Mouse (Mus musculus) liver, adult 2 months (tissue): ENCODE measurements around the gene Klc4. TPM values are rescaled to one million over a fixed set of nuclear protein-coding genes. Genes with fewer than 3 reads are reported as not detected.

Source experiments
- DNase-seq: peaks from one replicate; pipeline ENCODE4 v3.0.0-alpha.2; 2011; ENCODE audit warnings: low read depth, low spot score; ENCODE audit errors: extremely low read depth
- H3K27ac ChIP-seq: fragments of 200-500 bp; replicated peaks from 2 replicates; pipeline ENCODE4 v1.5.1; 2012; ENCODE audit warnings: low read depth, mild to moderate bottlenecking, control low read depth, inconsistent platforms, low read length; ENCODE audit not compliant: insufficient read depth
- H3K27me3 ChIP-seq: fragments of 200-500 bp; 2 replicates; pipeline ENCODE4 v1.6.1; 2012; ENCODE audit warnings: mild to moderate bottlenecking, moderate library complexity, low read length, inconsistent platforms; ENCODE audit not compliant: control insufficient read depth, insufficient read depth
- H3K36me3 ChIP-seq: fragments of 200-500 bp; 2 replicates; pipeline ENCODE4 v1.6.1; 2012; ENCODE audit warnings: low read length, inconsistent platforms; ENCODE audit not compliant: control insufficient read depth, insufficient read depth
- H3K4me1 ChIP-seq: fragments of 200-500 bp; 2 replicates; pipeline ENCODE4 v1.6.1; 2011; ENCODE audit warnings: low read length; ENCODE audit not compliant: control insufficient read depth, insufficient read depth
- H3K4me3 ChIP-seq: fragments of 200-500 bp; 2 replicates; pipeline ENCODE4 v1.5.1; 2011; ENCODE audit warnings: low read depth, mild to moderate bottlenecking, control low read depth, low read length, moderate library complexity; ENCODE audit not compliant: insufficient read depth
- H3K79me2 ChIP-seq: fragments of 200-500 bp; 2 replicates; pipeline ENCODE4 v1.6.1; 2012; ENCODE audit warnings: inconsistent platforms, mild to moderate bottlenecking, low read length, moderate library complexity; ENCODE audit not compliant: control insufficient read depth, insufficient read depth
- H3K9ac ChIP-seq: fragments of 200-500 bp; 2 replicates; pipeline ENCODE4 v1.6.1; 2012; ENCODE audit warnings: low read depth, mild to moderate bottlenecking, control low read depth, inconsistent platforms, low read length
- CTCF ChIP-seq: fragments of 200-500 bp; IDR thresholded peaks from 2 replicates; pipeline ENCODE4 v1.5.1; 2011; ENCODE audit warnings: low read depth, low read length, control low read depth
- POLR2A ChIP-seq: fragments of 200-500 bp; IDR thresholded peaks from 2 replicates; pipeline ENCODE4 v1.6.1; 2011; ENCODE audit warnings: low read length, control low read depth; ENCODE audit not compliant: insufficient read depth; ENCODE audit errors: extremely low read depth
- WGBS: fragments of 180-500 bp; shearing (Covaris S2); methylation state at CpG from one replicate; pipeline ENCODE4 v1.1.7; 2018; 5-methylcytosine and 5-hydroxymethylcytosine counted together
- polyA plus RNA-seq: library from polyadenylated mRNA; depleted of rRNA; stranded (reverse); fragments of >200 nt; gene quantifications from 2 replicates; pipeline ENCODE4 v1.2.3, GENCODE M21; 2012
- total RNA-seq: library from RNA; depleted of rRNA; stranded (reverse); fragments of >200 nt; gene quantifications from 2 replicates; pipeline ENCODE4 v1.2.3, GENCODE M21; 2014

Gene Klc4
- total and polyA plus RNA-seq, 2 experiments: 46.6 to 49.0 TPM

GRCm38 (mm10) chr17:46609721-46610514, 35.9 kb downstream of the Klc4 start:
- Histone ChIP-seq H3K79me2 (no peaks in the 10 kb centered on the region), H3K4me3 (no peak overlapping the region), H3K9ac (peak overlapping the region; percentile 43), H3K36me3 (no peaks in the 10 kb centered on the region), H3K27me3 (no peaks in the 10 kb centered on the region), H3K4me1 (no peaks in the 10 kb centered on the region), H3K27ac (no peak overlapping the region)
- 74% methylated on average over 15 of the region's 15 CpGs for WGBS
- TF ChIP-seq POLR2A: no peak
- no peak for TF ChIP-seq CTCF
- DNase-seq: no peak

DNA sequence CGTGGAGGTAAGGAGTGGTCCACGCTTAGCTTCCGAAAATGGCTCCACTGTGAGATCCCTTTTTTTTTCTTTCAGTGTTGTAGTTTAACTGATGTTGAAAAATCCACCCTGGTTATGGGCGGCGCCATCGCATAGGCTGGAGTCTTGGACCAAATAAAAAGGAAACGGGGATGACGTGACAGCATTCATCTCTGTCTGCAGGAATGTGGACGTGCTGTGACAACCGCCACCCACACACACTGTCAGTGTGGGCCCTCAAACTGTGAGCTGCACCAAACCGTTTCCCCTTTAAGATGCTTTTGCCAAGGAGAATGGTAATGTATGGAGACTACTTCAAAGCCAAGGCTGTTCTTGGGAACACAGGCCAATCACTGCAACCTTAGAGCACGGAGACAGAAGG, 39.8 kb downstream of the Klc4 start:
- no peaks in the 10 kb centered on the region for H3K79me2 ChIP-seq
- no peak for TF ChIP-seq CTCF
- no peaks in the 10 kb centered on the region for H3K4me1 ChIP-seq
- DNase-seq: no peak
- WGBS: 89% methylated on average over 12 of the region's 12 CpGs
- no peak overlapping the region for H3K9ac ChIP-seq
- no peaks in the 10 kb centered on the region for H3K27me3 ChIP-seq
- no peaks in the 10 kb centered on the region for H3K36me3 ChIP-seq
- no peak overlapping the region for H3K27ac ChIP-seq
- H3K4me3 ChIP-seq: no peak overlapping the region

GRCm38 (mm10) chr17:46605126-46605525, 40.7 kb downstream of the Klc4 start:
- no peaks in the 10 kb centered on the region for H3K36me3 ChIP-seq
- no peak overlapping the region for H3K4me3 ChIP-seq
- no peak for DNase-seq
- H3K9ac ChIP-seq: no peak overlapping the region
- 90% methylated on average over 5 of the region's 5 CpGs for WGBS
- TF ChIP-seq POLR2A (no peak), CTCF (no peak)
- H3K27me3 ChIP-seq: no peaks in the 10 kb centered on the region
- no peaks in the 10 kb centered on the region for H3K79me2 ChIP-seq
- no peak overlapping the region for H3K27ac ChIP-seq
- H3K4me1 ChIP-seq: no peaks in the 10 kb centered on the region

DNA sequence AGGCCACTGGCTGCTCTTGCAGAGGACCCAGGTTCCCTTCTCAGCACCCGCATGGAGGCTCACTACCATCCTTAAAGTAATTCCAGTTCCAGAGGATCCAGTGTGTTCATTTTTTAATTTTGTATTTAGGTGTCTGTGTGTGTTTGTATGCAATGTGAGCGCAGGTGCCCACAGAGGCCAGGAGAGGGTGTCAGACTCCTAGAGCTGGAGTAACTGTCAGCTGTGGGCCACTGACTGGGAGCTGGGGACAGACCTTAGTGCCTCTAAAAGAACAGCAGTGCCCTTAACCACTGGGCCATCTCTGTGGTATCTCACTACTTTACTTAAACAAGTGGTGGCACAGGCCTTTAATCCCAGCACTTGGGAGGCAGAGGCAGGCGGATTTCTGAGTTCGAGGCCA, 42.6 kb downstream of the Klc4 start:
- no peak overlapping the region for H3K4me3 ChIP-seq
- H3K36me3 ChIP-seq: no peaks in the 10 kb centered on the region
- no peak overlapping the region for H3K9ac ChIP-seq
- no peaks in the 10 kb centered on the region for H3K4me1 ChIP-seq
- H3K27me3 ChIP-seq: no peaks in the 10 kb centered on the region
- H3K27ac ChIP-seq: no peak overlapping the region
- DNase-seq: no peak
- H3K79me2 ChIP-seq: no peaks in the 10 kb centered on the region
- WGBS: 93% methylated on average over 4 of the region's 4 CpGs
- TF ChIP-seq CTCF (no peak), POLR2A (no peak)

DNA sequence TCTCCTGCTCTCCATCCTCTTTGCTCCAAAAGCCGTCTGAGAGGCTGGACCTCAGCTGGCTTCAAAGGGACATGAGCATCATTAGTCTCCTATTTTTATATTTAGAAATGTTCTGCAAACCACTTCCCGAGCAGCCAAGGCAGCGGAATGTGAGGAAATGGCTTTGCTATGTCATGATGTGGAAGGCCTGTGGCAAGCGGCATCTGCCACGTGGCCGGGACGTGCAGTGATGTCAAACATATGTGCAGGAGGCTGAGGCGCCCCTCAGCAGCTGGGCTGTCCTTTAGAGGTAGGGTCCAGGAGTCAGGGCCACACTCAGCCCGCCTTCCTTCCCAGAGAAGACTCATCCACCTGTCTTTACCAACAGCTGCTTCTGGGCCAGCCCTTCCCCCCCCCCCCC, 43.6 kb downstream of the Klc4 start:
- no peaks in the 10 kb centered on the region for H3K79me2 ChIP-seq
- H3K36me3 ChIP-seq: no peaks in the 10 kb centered on the region
- H3K4me3 ChIP-seq: no peak overlapping the region
- no peaks in the 10 kb centered on the region for H3K27me3 ChIP-seq
- no peak overlapping the region for H3K27ac ChIP-seq
- DNase-seq: no peak
- no peak for TF ChIP-seq CTCF
- no peak for TF ChIP-seq POLR2A
- H3K4me1 ChIP-seq: no peaks in the 10 kb centered on the region
- 66% methylated on average over 9 of the region's 9 CpGs for WGBS
- H3K9ac ChIP-seq: no peak overlapping the region

DNA sequence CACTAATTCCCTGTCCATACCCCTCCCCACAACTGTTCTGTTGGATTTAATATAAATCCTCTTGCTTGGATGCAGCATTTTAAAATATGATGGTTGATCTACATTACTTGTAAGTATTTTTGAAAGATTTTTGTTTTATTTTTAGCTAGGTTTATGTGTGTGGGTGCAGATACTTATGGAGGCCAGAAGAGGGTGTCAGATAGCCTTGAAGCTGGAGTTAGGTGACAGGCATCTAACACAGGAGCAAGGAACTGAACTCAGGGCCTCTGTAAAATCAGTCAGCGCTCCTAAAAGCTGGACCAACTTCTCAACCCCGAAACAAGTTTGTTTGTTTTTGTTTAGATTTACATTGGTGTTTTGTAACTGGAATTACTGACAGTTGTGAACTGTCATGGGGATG, 45.3 kb downstream of the Klc4 start:
- Histone ChIP-seq H3K27ac (no peak overlapping the region), H3K4me1 (no peaks in the 10 kb centered on the region), H3K27me3 (no peaks in the 10 kb centered on the region), H3K79me2 (no peaks in the 10 kb centered on the region), H3K4me3 (no peak overlapping the region), H3K9ac (no peak overlapping the region), H3K36me3 (no peaks in the 10 kb centered on the region)
- no peak for TF ChIP-seq POLR2A
- no peak for TF ChIP-seq CTCF
- 93% methylated on average over 2 of the region's 2 CpGs for WGBS
- DNase-seq: peak; percentile 6
